Mouse (Mus musculus) stomach, postnatal 0 days (tissue): ENCODE measurements around the gene Gabpb1. TPM values are rescaled to one million over a fixed set of nuclear protein-coding genes. Genes with fewer than 3 reads are reported as not detected.
"Not testable (repeated sequence)": the region's sequence is repeated elsewhere in the genome, so short reads cannot be mapped to it uniquely, and the experiment has no call there.

ENCODE experiments used
- ATAC-seq: fragments of 200-750 bp; cut with Nextera tagmentation; 2 replicates; pipeline ENCODE4 v1.8.0; 2017; ENCODE audit not compliant: low FRiP score, low TSS enrichment
- DNase-seq: peaks from one replicate; pipeline ENCODE4 v3.0.0-alpha.2; 2016; ENCODE audit warnings: low spot score
- H3K27ac ChIP-seq: fragments of 300-500 bp; sonication (generic); replicated peaks from 2 replicates; pipeline ENCODE4 v1.5.1; 2014; ENCODE audit warnings: mild to moderate bottlenecking, control low read depth
- H3K27me3 ChIP-seq: fragments of 300-500 bp; sonication (generic); 2 replicates; pipeline ENCODE4 v1.6.1; 2014; ENCODE audit warnings: low read length; ENCODE audit not compliant: control insufficient read depth, insufficient read depth
- H3K36me3 ChIP-seq: fragments of 300-500 bp; sonication (generic); 2 replicates; pipeline ENCODE4 v1.6.1; 2014; ENCODE audit warnings: low read length, mixed read lengths; ENCODE audit not compliant: control insufficient read depth, insufficient read depth
- H3K4me1 ChIP-seq: fragments of 300-500 bp; sonication (generic); replicated peaks from 2 replicates; pipeline ENCODE4 v1.6.1; 2014; ENCODE audit warnings: antibody characterized with exemption; ENCODE audit not compliant: control insufficient read depth, insufficient read depth
- H3K4me2 ChIP-seq: fragments of 300-500 bp; sonication (generic); replicated peaks from 2 replicates; pipeline ENCODE4 v1.6.1; 2014; ENCODE audit warnings: low read depth, mild to moderate bottlenecking, control low read depth, moderate library complexity
- H3K4me3 ChIP-seq: fragments of 300-500 bp; sonication (generic); 2 replicates; pipeline ENCODE4 v1.5.1; 2014; ENCODE audit warnings: low read depth, low read length, control low read depth
- H3K9ac ChIP-seq: fragments of 300-500 bp; sonication (generic); 2 replicates; pipeline ENCODE4 v1.6.1; 2014; ENCODE audit warnings: mild to moderate bottlenecking, low read length, control low read depth, mixed read lengths
- H3K9me3 ChIP-seq: fragments of 300-500 bp; sonication (generic); 2 replicates; pipeline ENCODE4 v1.6.1; 2016; ENCODE audit warnings: low read length; ENCODE audit not compliant: control insufficient read depth
- CTCF ChIP-seq: IDR thresholded peaks from 2 replicates; pipeline ENCODE4 v1.5.1; 2016; ENCODE audit warnings: antibody characterized with exemption, low read depth, mild to moderate bottlenecking, moderate library complexity
- EP300 ChIP-seq: optimal IDR thresholded peaks from 2 replicates; pipeline ENCODE3; 2016; ENCODE audit warnings: antibody characterized with exemption
- WGBS: fragments of 180-500 bp; shearing (Covaris S2); extraction: QIAGEN DNeasy Blood & Tissue Kit; methylation state at CpG from one replicate; pipeline ENCODE4 v1.1.7; 2014; 5-methylcytosine and 5-hydroxymethylcytosine counted together
- polyA plus RNA-seq: library from polyadenylated mRNA; unstranded; fragments of >200 nt; fragmentation: Nextera tagmentation; extraction: Ambion mirVana; gene quantifications from 2 replicates; pipeline ENCODE4 v1.2.1, GENCODE M21; 2015

Gene Gabpb1
- polyA plus RNA-seq, 1 experiment from 2014 or later: 17.1 TPM

DNA sequence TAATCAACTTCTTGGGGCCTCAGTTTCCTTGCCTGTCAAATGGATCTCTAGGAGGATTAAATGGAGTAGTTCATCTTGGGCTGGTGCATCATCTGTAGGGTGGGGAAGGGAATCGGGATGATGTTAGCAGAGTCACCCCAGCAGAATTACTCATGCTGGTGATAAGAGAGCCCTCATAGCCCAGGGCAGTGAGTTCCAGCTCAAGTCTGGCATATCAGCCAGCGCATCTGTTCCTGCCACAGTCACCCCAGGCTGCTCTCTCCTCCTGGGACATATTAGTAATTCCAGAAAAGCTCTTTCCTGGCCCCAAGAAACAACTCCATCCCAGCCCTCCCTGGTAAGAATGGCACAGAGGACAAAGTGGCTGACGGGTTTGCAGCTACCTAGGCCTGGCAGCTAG is 60.8 kb downstream of the Gabpb1 start:
- Histone ChIP-seq H3K9ac (no peak overlapping the region), H3K36me3 (no peaks in the 10 kb centered on the region), H3K4me1 (no peaks in the 10 kb centered on the region), H3K27me3 (no peaks in the 10 kb centered on the region), H3K27ac (no peak overlapping the region), H3K9me3 (no peaks in the 10 kb centered on the region), H3K4me3 (no peak overlapping the region), H3K4me2 (no peak overlapping the region)
- ATAC-seq (no peak), DNase-seq (no peak)
- WGBS: 94% methylated on average over 3 of the region's 3 CpGs
- TF ChIP-seq CTCF (no peak), EP300 (no peak)

DNA sequence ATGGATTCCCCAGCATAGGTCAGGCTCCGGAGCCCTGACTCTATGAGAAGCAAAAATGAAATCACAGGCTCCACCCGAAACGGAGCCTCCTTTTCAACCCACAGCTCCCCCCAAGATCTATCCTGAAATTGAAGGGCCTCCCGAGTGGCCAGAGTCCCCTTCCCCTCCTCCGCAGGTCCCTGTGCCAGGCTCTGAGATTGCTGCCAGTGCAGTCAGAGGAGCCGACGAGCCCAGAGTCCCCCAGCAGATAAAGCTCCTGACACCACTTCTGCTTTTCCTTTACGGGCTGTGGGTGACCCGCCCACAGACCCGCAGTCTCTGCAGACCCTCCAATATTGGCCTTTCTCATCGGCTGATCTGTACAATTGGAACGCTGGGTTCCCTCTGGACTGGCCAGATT is 66.5 kb downstream of the Gabpb1 start:
- not testable (repeated sequence) for DNase-seq, H3K36me3 ChIP-seq, H3K27ac ChIP-seq, H3K9me3 ChIP-seq, H3K4me1 ChIP-seq, H3K4me3 ChIP-seq, H3K27me3 ChIP-seq, ATAC-seq, H3K9ac ChIP-seq, H3K4me2 ChIP-seq
- 64% methylated on average over 12 of the region's 12 CpGs for WGBS

DNA sequence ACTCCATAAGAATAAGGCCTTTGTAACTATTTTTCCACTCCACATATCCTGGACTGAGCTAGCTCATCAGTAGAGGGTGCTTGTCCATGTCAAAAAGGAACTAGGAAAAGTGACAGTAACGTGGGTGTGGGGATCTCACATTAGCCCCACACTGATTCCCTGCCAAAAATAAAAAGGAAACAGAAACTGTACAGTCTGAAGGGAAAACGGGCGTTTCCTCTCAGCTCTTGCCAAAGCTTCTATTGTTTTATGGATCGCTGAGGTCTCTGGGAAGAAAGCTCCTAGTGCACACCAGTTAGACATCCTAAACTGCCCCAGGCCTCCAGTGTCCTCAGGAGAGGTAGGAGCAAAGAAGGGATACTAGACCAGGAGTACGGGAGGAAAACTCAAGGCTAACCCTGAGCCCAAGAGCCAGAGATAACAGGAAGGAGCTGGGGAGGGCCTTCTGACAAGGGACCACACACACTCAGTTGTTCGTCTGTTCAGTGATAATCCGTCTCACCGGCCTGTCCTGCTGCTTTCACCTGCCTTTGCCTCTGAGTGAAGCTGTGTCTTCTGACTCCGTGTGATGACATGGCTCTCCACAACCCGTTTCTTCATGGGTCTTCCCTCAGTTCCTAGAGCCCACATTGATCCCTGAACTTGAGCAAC is 68.5 kb downstream of the Gabpb1 start:
- no peak overlapping the region for H3K4me2 ChIP-seq
- 0 out of 2 replicates have a peak overlapping the region, but pooled peaks have one; percentile 14 for H3K27ac ChIP-seq
- H3K27me3 ChIP-seq: no peaks in the 10 kb centered on the region
- H3K36me3 ChIP-seq: no peaks in the 10 kb centered on the region
- TF ChIP-seq EP300 (no peak), CTCF (no peak)
- no peak overlapping the region for H3K9ac ChIP-seq
- no peaks in the 10 kb centered on the region for H3K4me1 ChIP-seq
- H3K4me3 ChIP-seq: no peak overlapping the region
- DNase-seq: no peak
- WGBS: 49% methylated on average over 10 of the region's 10 CpGs
- ATAC-seq: no peak
- no peaks in the 10 kb centered on the region for H3K9me3 ChIP-seq

DNA sequence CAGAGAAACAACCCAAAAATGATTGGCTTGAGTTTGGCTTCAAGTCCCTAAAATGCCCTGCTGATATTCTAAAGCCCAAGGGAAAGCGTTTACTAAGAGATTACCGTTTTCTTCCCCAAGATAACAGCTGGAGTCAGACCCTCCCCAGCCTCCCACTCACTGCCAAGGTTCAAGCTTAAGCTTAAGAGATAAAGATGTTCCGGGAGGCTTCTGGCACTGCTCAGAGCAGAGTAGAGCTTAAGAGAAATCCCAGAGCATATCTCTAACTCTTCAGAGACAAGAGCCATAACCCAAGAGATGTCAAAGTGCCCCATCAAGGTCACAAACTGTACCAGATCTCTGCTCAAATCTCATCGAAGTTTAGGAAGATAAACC is 69.5 kb downstream of the Gabpb1 start:
- ATAC-seq (no peak), DNase-seq (no peak)
- H3K4me2 ChIP-seq: no peak overlapping the region
- TF ChIP-seq EP300 (no peak), CTCF (no peak)
- H3K4me1 ChIP-seq: no peaks in the 10 kb centered on the region
- 45% methylated on average over 4 of the region's 4 CpGs for WGBS
- no peak overlapping the region for H3K9ac ChIP-seq
- H3K9me3 ChIP-seq: no peaks in the 10 kb centered on the region
- H3K4me3 ChIP-seq: no peak overlapping the region
- no peaks in the 10 kb centered on the region for H3K27me3 ChIP-seq
- no peak overlapping the region for H3K27ac ChIP-seq
- H3K36me3 ChIP-seq: no peaks in the 10 kb centered on the region

DNA sequence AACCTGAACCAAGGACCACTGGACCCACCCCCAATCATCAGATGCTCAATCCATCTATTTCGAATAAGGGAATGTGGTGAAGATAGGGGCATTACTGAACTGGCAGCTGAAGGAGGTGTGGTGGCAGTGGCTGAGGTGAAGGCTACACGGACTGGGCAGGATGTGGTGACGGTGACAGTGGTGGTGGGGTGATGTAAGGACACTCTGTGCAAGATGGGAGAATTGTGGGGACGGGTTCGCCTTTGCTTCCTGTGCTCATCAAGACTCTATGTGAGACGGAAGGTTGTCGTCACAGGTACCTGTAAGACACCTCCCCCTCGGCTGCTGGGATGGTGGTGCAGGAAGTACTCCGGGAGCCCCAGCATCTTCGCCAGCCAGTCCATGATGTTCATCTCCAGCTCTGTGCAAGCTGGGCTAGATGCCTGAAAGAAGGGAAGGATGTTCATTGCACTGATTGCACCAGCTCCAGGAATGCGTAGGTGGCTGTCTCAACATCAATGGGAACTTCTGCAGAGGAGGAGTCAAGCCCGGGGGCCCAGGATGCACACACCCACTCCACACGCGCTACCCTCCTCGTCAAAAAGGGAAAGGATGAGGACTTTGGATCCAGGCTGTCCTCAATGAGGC is 70.0 kb downstream of the Gabpb1 start:
- no peaks in the 10 kb centered on the region for H3K9me3 ChIP-seq
- no peaks in the 10 kb centered on the region for H3K36me3 ChIP-seq
- no peak overlapping the region for H3K27ac ChIP-seq
- ATAC-seq (no peak), DNase-seq (no peak)
- TF ChIP-seq CTCF (no peak), EP300 (no peak)
- no peak overlapping the region for H3K4me3 ChIP-seq
- no peaks in the 10 kb centered on the region for H3K27me3 ChIP-seq
- H3K4me2 ChIP-seq: no peak overlapping the region
- 81% methylated on average over 15 of the region's 15 CpGs for WGBS
- H3K9ac ChIP-seq: no peak overlapping the region
- H3K4me1 ChIP-seq: no peaks in the 10 kb centered on the region

DNA sequence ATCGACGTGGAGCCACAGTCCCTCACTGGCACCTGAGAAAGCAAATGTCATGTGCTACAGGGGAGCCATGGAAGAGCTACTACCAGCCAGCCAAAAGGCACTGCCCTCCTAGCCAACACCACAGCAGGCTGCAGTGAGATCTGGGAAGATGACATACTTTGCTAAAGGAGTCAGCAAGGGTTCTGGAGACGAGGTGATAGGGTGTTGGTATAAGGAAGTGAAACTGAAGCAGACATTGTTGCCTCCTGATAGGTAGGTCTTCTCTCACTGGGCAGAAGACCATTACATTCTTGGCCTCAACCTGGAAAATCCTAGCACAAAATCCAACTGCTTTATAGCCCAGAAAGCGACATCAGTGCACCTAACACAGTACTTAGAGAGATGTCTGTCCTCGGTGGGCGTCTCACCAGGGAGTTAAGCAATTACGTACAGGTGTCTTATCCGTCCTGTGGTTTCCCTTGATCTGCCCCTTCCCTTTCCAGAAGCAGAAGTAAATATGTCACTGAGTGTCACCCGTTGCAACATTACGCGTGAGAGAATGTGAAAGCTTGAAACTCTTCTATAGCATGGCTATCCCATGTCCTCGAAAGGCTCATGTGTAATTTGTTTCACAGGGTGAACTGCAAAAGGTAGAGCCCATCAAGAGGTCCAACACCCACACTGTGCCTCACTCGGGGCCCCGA is 74.1 kb downstream of the Gabpb1 start:
- Histone ChIP-seq H3K4me2 (no peak overlapping the region), H3K27me3 (no peaks in the 10 kb centered on the region), H3K4me3 (no peak overlapping the region), H3K9ac (no peak overlapping the region), H3K27ac (no peak overlapping the region), H3K36me3 (no peaks in the 10 kb centered on the region), H3K9me3 (no peaks in the 10 kb centered on the region), H3K4me1 (no peaks in the 10 kb centered on the region)
- DNase-seq (no peak), ATAC-seq (no peak)
- WGBS: 81% methylated on average over 14 of the region's 14 CpGs
- TF ChIP-seq EP300 (no peak), CTCF (no peak)
